28 mouse cellular contexts compared by ENCODE assay signal in genomic region chr6:143482868-143483267, GRCm38 (mm10).
"Had no signal": no experiment of that assay in that cellular context is flagged by ENCODE, and none has a peak within 500 bp of the region (broad histone marks: within the 10 kb centered on the region; RNA-seq: fewer than 3 reads in every experiment).

No protein-coding gene starts in this region.

- H3K4me1 ChIP-seq: heart, embryonic 10.5 days; heart, embryonic 15.5 days; hindbrain, embryonic 10.5 days; hindbrain, embryonic 12.5 days; hindbrain, embryonic 13.5 days; hindbrain, embryonic 15.5 days; intestine, embryonic 15.5 days; kidney, embryonic 15.5 days had no signal

- H3K9ac ChIP-seq: heart, embryonic 12.5 days; heart, embryonic 13.5 days; heart, embryonic 15.5 days; hindbrain, embryonic 12.5 days; hindbrain, embryonic 13.5 days; hindbrain, embryonic 14.5 days; hindbrain, embryonic 15.5 days; intestine, embryonic 15.5 days; kidney, embryonic 15.5 days had no signal

- H3K4me3 ChIP-seq: heart, embryonic 10.5 days; heart, embryonic 12.5 days; heart, embryonic 13.5 days; heart, embryonic 15.5 days; hindbrain, embryonic 10.5 days; hindbrain, embryonic 12.5 days; hindbrain, embryonic 13.5 days; hindbrain, embryonic 15.5 days; intestine, embryonic 15.5 days; kidney, embryonic 15.5 days; layer of hippocampus, adult 2 months had no signal

- H3K36me3 ChIP-seq: heart, embryonic 10.5 days; heart, embryonic 12.5 days; heart, embryonic 13.5 days; heart, embryonic 15.5 days; hindbrain, embryonic 10.5 days; hindbrain, embryonic 12.5 days; hindbrain, embryonic 13.5 days; hindbrain, embryonic 15.5 days; intestine, embryonic 15.5 days; kidney, embryonic 15.5 days had no signal

- H3K27me3 ChIP-seq: heart, embryonic 12.5 days; heart, embryonic 13.5 days; heart, embryonic 15.5 days; hindbrain, embryonic 12.5 days; hindbrain, embryonic 13.5 days; hindbrain, embryonic 15.5 days; intestine, embryonic 15.5 days; kidney, embryonic 15.5 days had no signal

- DNase-seq: heart, postnatal 10 days; heart, postnatal 14 days; heart, postnatal 36 days; heart, postnatal 4 days; kidney, adult 11 months; kidney, adult 18-20 months; kidney, adult 2 months; kidney, adult 8-10 months; kidney, adult 9 months; kidney, postnatal 10 days; kidney, postnatal 14 days; kidney, postnatal 4 days; layer of hippocampus, adult 9-11 months; layer of hippocampus, postnatal 36 days had no signal

- H3K27ac ChIP-seq: heart, embryonic 10.5 days; heart, embryonic 13.5 days; heart, embryonic 15.5 days; hindbrain, embryonic 10.5 days; hindbrain, embryonic 12.5 days; hindbrain, embryonic 13.5 days; hindbrain, embryonic 14.5 days; hindbrain, embryonic 15.5 days; hindbrain, postnatal 0 days; intestine, embryonic 15.5 days; kidney, embryonic 15.5 days; kidney, postnatal 0 days; layer of hippocampus, adult 2 months had no signal
